Mouse (Mus musculus) megakaryocyte, embryonic 14.5 days (primary cell): Measurements from ENCODE around the gene Bola2. TPM values are rescaled to one million over a fixed set of nuclear protein-coding genes. Genes with fewer than 3 reads are reported as not detected.

Source experiments
- H3K27me3 ChIP-seq: replicated peaks from 2 replicates; pipeline ENCODE3; 2012; ENCODE audit warnings: inconsistent platforms
- H3K36me3 ChIP-seq: replicated peaks from 2 replicates; pipeline ENCODE3; 2012; ENCODE audit warnings: low read length, inconsistent platforms, mixed read lengths
- H3K4me1 ChIP-seq: 2 replicates; pipeline ENCODE4 v1.6.1; 2012; ENCODE audit warnings: inconsistent platforms
- H3K4me3 ChIP-seq: replicated peaks from 2 replicates; pipeline ENCODE3; 2012; ENCODE audit warnings: moderate library complexity, mild to moderate bottlenecking, inconsistent platforms
- H3K9me3 ChIP-seq: 2 replicates; pipeline ENCODE4 v1.6.1; 2012; ENCODE audit warnings: inconsistent platforms
- FLI1 ChIP-seq: IDR thresholded peaks from 2 replicates; pipeline ENCODE4 v1.6.1; 2012; ENCODE audit warnings: low read length, inconsistent platforms, mixed read lengths
- GATA1 ChIP-seq: IDR thresholded peaks from 3 replicates; pipeline ENCODE4 v1.6.1; 2012; ENCODE audit warnings: mixed read lengths, low read length, inconsistent platforms, borderline replicate concordance
- polyA plus RNA-seq: library from polyadenylated mRNA; stranded (reverse); fragments of >175 nt; gene quantifications from 2 replicates; pipeline ENCODE4 v1.2.3, GENCODE M21; 2012; ENCODE audit warnings: low replicate concordance; ENCODE audit not compliant: insufficient read depth

The Bola2 gene
- polyA plus RNA-seq, 1 experiment = 696 TPM

- no peak for TF ChIP-seq FLI1
- no peaks in the 10 kb centered on the region for H3K9me3 ChIP-seq
- no peak overlapping the region for H3K4me3 ChIP-seq
- H3K36me3 ChIP-seq = peaks cover 66% of the 10 kb centered on the region
- H3K4me1 ChIP-seq = peaks cover 64% of the 10 kb centered on the region
- no peaks in the 10 kb centered on the region for H3K27me3 ChIP-seq
Measured at GRCm38 (mm10) chr7:126689021-126689420, 6.2 kb upstream of the Bola2 start.

GRCm38 (mm10) chr7:126690737-126691136, 4.5 kb upstream of the Bola2 start:
- H3K4me3 ChIP-seq = no peak overlapping the region
- H3K27me3 ChIP-seq = no peaks in the 10 kb centered on the region
- TF ChIP-seq FLI1 (no peak), GATA1 (no peak)
- peaks cover 59% of the 10 kb centered on the region for H3K36me3 ChIP-seq
- peaks cover 66% of the 10 kb centered on the region for H3K4me1 ChIP-seq
- no peaks in the 10 kb centered on the region for H3K9me3 ChIP-seq

GRCm38 (mm10) chr7:126691676-126692075, 3.5 kb upstream of the Bola2 start:
- Histone ChIP-seq H3K27me3 (no peaks in the 10 kb centered on the region), H3K9me3 (no peaks in the 10 kb centered on the region), H3K4me1 (peaks cover 62% of the 10 kb centered on the region), H3K36me3 (peaks cover 59% of the 10 kb centered on the region), H3K4me3 (no peak overlapping the region)
- TF ChIP-seq GATA1 (no peak), FLI1 (no peak)

GRCm38 (mm10) chr7:126692426-126692825, 2.8 kb upstream of the Bola2 start:
- H3K36me3 ChIP-seq = peaks cover 59% of the 10 kb centered on the region

GRCm38 (mm10) chr7:126693256-126693655, 1.9 kb upstream of the Bola2 start:
- no peaks in the 10 kb centered on the region for H3K9me3 ChIP-seq
- H3K4me1 ChIP-seq = peaks cover 62% of the 10 kb centered on the region
- TF ChIP-seq GATA1 = no peak
- H3K36me3 ChIP-seq = peaks cover 63% of the 10 kb centered on the region
- no peaks in the 10 kb centered on the region for H3K27me3 ChIP-seq
- no peak overlapping the region for H3K4me3 ChIP-seq

More at GRCm38 (mm10) chr7:126692426-126692825, 2.8 kb upstream of the Bola2 start:
- no peaks in the 10 kb centered on the region for H3K27me3 ChIP-seq
- no peak for TF ChIP-seq FLI1
- TF ChIP-seq GATA1 = no peak
- peak overlapping the region; percentile 17 for H3K4me3 ChIP-seq
- peaks cover 62% of the 10 kb centered on the region for H3K4me1 ChIP-seq
- no peaks in the 10 kb centered on the region for H3K9me3 ChIP-seq

- Histone ChIP-seq H3K9me3 (no peaks in the 10 kb centered on the region), H3K36me3 (peaks cover 64% of the 10 kb centered on the region), H3K27me3 (no peaks in the 10 kb centered on the region), H3K4me1 (peaks cover 65% of the 10 kb centered on the region), H3K4me3 (peak overlapping the region; percentile 70)
- TF ChIP-seq GATA1 (no peak), FLI1 (no peak)
Measured at GRCm38 (mm10) chr7:126693781-126694180, 1.4 kb upstream of the Bola2 start.

- H3K4me1 ChIP-seq = peaks cover 73% of the 10 kb centered on the region
- TF ChIP-seq GATA1 = no peak
- TF ChIP-seq FLI1 = no peak
- H3K4me3 ChIP-seq = peak overlapping the region; percentile 96
- H3K9me3 ChIP-seq = no peaks in the 10 kb centered on the region
- H3K36me3 ChIP-seq = peaks cover 64% of the 10 kb centered on the region
- no peaks in the 10 kb centered on the region for H3K27me3 ChIP-seq
Measured at GRCm38 (mm10) chr7:126694441-126695051, 655 bp upstream of the Bola2 start.

- H3K9me3 ChIP-seq = no peaks in the 10 kb centered on the region
- peaks cover 66% of the 10 kb centered on the region for H3K36me3 ChIP-seq
- TF ChIP-seq FLI1 = peak; percentile 85; the same call in 1 of the 2 replicates
- TF ChIP-seq GATA1 = no peak
- H3K27me3 ChIP-seq = no peaks in the 10 kb centered on the region
- peak within 1 kb of the TSS; percentile 96 for H3K4me3 ChIP-seq
- H3K4me1 ChIP-seq = peaks cover 80% of the 10 kb centered on the region
Measured at GRCm38 (mm10) chr7:126695631-126696207, 518 bp downstream of the Bola2 start, which contains the start of gene Slx1b. Gene Slx1b, minus strand, starts transcription at chr7:126695784.

- H3K27me3 ChIP-seq = no peaks in the 10 kb centered on the region
- TF ChIP-seq FLI1 (no peak), GATA1 (no peak)
- peaks cover 86% of the 10 kb centered on the region for H3K4me1 ChIP-seq
- H3K36me3 ChIP-seq = peaks cover 66% of the 10 kb centered on the region
- H3K4me3 ChIP-seq = peak overlapping the region; percentile 96
- no peaks in the 10 kb centered on the region for H3K9me3 ChIP-seq
Measured at GRCm38 (mm10) chr7:126696303-126696702, 1.1 kb downstream of the Bola2 start.

- H3K36me3 ChIP-seq = peaks cover 66% of the 10 kb centered on the region
- peaks cover 89% of the 10 kb centered on the region for H3K4me1 ChIP-seq
- H3K9me3 ChIP-seq = no peaks in the 10 kb centered on the region
- no peaks in the 10 kb centered on the region for H3K27me3 ChIP-seq
- TF ChIP-seq FLI1 = no peak
- TF ChIP-seq GATA1 = no peak
- H3K4me3 ChIP-seq = peak overlapping the region; percentile 96
Measured at GRCm38 (mm10) chr7:126696886-126697285, 1.7 kb downstream of the Bola2 start.
